Mouse (Mus musculus) embryonic facial prominence, embryonic 11.5 days (tissue): ENCODE measurements around the gene Usp29. TPM values are rescaled to one million over a fixed set of nuclear protein-coding genes. Genes with fewer than 3 reads are reported as not detected.
"Not testable (repeated sequence)": the region's sequence is repeated elsewhere in the genome, so short reads cannot be mapped to it uniquely, and the experiment has no call there.

Source experiments
- ATAC-seq: fragments of 200-750 bp; cut with Nextera tagmentation; replicated peaks from 2 replicates; pipeline ENCODE4 v1.8.0; 2017; ENCODE audit warnings: low read depth; ENCODE audit not compliant: insufficient number of reproducible peaks, low FRiP score, low TSS enrichment
- DNase-seq: peaks from one replicate; pipeline ENCODE4 v3.0.0-alpha.2; 2015; ENCODE audit warnings: low spot score
- H3K27ac ChIP-seq: fragments of 300-500 bp; sonication (generic); replicated peaks from 2 replicates; pipeline ENCODE4 v1.5.1; 2014; ENCODE audit warnings: mild to moderate bottlenecking, low read depth, low read length, control low read depth
- H3K27me3 ChIP-seq: fragments of 300-500 bp; sonication (generic); 2 replicates; pipeline ENCODE4 v1.6.1; 2014; ENCODE audit warnings: mild to moderate bottlenecking, low read length, moderate library complexity, mixed read lengths; ENCODE audit not compliant: control insufficient read depth, insufficient read depth
- H3K36me3 ChIP-seq: fragments of 300-500 bp; sonication (generic); replicated peaks from 2 replicates; pipeline ENCODE4 v1.6.1; 2014; ENCODE audit warnings: low read depth, mild to moderate bottlenecking, low read length, moderate library complexity, mixed read lengths; ENCODE audit not compliant: control insufficient read depth, insufficient read depth
- H3K4me1 ChIP-seq: fragments of 300-500 bp; sonication (generic); 2 replicates; pipeline ENCODE4 v1.6.1; 2014; ENCODE audit warnings: low read length, mixed read lengths; ENCODE audit not compliant: control insufficient read depth, insufficient read depth
- H3K4me2 ChIP-seq: fragments of 300-500 bp; sonication (generic); 2 replicates; pipeline ENCODE4 v1.6.1; 2014; ENCODE audit warnings: low read depth, mild to moderate bottlenecking, control low read depth, low read length, moderate library complexity
- H3K4me3 ChIP-seq: fragments of 300-500 bp; sonication (generic); 2 replicates; pipeline ENCODE4 v1.5.1; 2014; ENCODE audit warnings: low read depth, low read length, control low read depth
- H3K9ac ChIP-seq: fragments of 300-500 bp; sonication (generic); replicated peaks from 2 replicates; pipeline ENCODE4 v1.6.1; 2014; ENCODE audit warnings: mild to moderate bottlenecking, control low read depth, low read length
- H3K9me3 ChIP-seq: fragments of 300-500 bp; sonication (generic); replicated peaks from 2 replicates; pipeline ENCODE4 v1.6.1; 2016; ENCODE audit warnings: mild to moderate bottlenecking, low read length, inconsistent platforms, mixed read lengths; ENCODE audit not compliant: control insufficient read depth
- WGBS: fragments of 180-500 bp; shearing (Covaris S2); extraction: QIAGEN DNeasy Blood & Tissue Kit; methylation state at CpG from one replicate; pipeline ENCODE4 v1.1.7; 2014; 5-methylcytosine and 5-hydroxymethylcytosine counted together
- microRNA counts: library from miRNA; unstranded; fragments of <30 nt; microRNA quantifications from one replicate; lab custom pipeline; 2016
- microRNA-seq: library from miRNA; unstranded; fragments of <30 nt; microRNA quantifications from one replicate; pipeline ENCODE4, GENCODE M21; 2016; ENCODE audit warnings: borderline number of aligned reads
- polyA plus RNA-seq: library from polyadenylated mRNA; unstranded; fragments of >200 nt; fragmentation: Nextera tagmentation; extraction: Ambion mirVana; gene quantifications from 2 replicates; pipeline ENCODE4 v1.2.1, GENCODE M21; 2014

Usp29 gene
- polyA plus RNA-seq, 1 experiment from 2014 or later: 15.2 TPM

GRCm38 (mm10) chr7:6973566-6973965 lies 243.2 kb downstream of the Usp29 start:
- 91% methylated on average over 1 of the region's 1 CpGs for WGBS

GRCm38 (mm10) chr7:6976890-6977289 lies 246.5 kb downstream of the Usp29 start:
- no peak overlapping the region for H3K27ac ChIP-seq
- no peak for ATAC-seq
- H3K9me3 ChIP-seq: no peaks in the 10 kb centered on the region
- no peaks in the 10 kb centered on the region for H3K27me3 ChIP-seq
- no peaks in the 10 kb centered on the region for H3K4me1 ChIP-seq
- H3K4me3 ChIP-seq: no peak overlapping the region
- WGBS: 92% methylated on average over 19 of the region's 19 CpGs
- no peak overlapping the region for H3K4me2 ChIP-seq
- H3K36me3 ChIP-seq: no peaks in the 10 kb centered on the region
- no peak overlapping the region for H3K9ac ChIP-seq
- no peak for DNase-seq

More at GRCm38 (mm10) chr7:6973566-6973965, 243.2 kb downstream of the Usp29 start:
- H3K27ac ChIP-seq: no peak overlapping the region
- H3K4me3 ChIP-seq: no peak overlapping the region
- H3K4me2 ChIP-seq: no peak overlapping the region
- no peak overlapping the region for H3K9ac ChIP-seq
- H3K4me1 ChIP-seq: no peaks in the 10 kb centered on the region
- ATAC-seq: no peak
- H3K27me3 ChIP-seq: no peaks in the 10 kb centered on the region
- H3K9me3 ChIP-seq: no peaks in the 10 kb centered on the region
- no peak for DNase-seq
- H3K36me3 ChIP-seq: no peaks in the 10 kb centered on the region

GRCm38 (mm10) chr7:6995251-6995650 lies 264.9 kb downstream of the Usp29 start, which contains the start of gene Aurkc:
Gene Aurkc, plus strand, starts transcription at chr7:6995300.
- ATAC-seq, H3K9me3 ChIP-seq, H3K4me2 ChIP-seq, H3K4me1 ChIP-seq, H3K36me3 ChIP-seq, DNase-seq, H3K27me3 ChIP-seq, H3K9ac ChIP-seq, H3K4me3 ChIP-seq, H3K27ac ChIP-seq: not testable (repeated sequence)
- WGBS: 82% methylated on average over 11 of the region's 11 CpGs

- H3K9me3 ChIP-seq, H3K4me1 ChIP-seq, H3K4me2 ChIP-seq, H3K27ac ChIP-seq, H3K9ac ChIP-seq, DNase-seq, H3K4me3 ChIP-seq, ATAC-seq, H3K36me3 ChIP-seq, H3K27me3 ChIP-seq: not testable (repeated sequence)
- WGBS: 62% methylated on average over 3 of the region's 3 CpGs
These were observed 268.5 kb downstream of the Usp29 start for GRCm38 (mm10) chr7:6998914-6999313.

- H3K27ac ChIP-seq, DNase-seq, H3K9ac ChIP-seq, ATAC-seq, H3K36me3 ChIP-seq, H3K4me3 ChIP-seq, H3K9me3 ChIP-seq, H3K4me1 ChIP-seq, H3K27me3 ChIP-seq, H3K4me2 ChIP-seq: not testable (repeated sequence)
- 71% methylated on average over 5 of the region's 5 CpGs for WGBS
These were observed 275.1 kb downstream of the Usp29 start for GRCm38 (mm10) chr7:7005441-7005840.

MicroRNA genes within 50 kb of the gene (microRNA counts, 519-probe panel; counts per million panel counts)
- not detected for microRNA mmu-miR-3099 (lab: Ali Mortazavi, UCI)

Small RNA genes within 50 kb of the gene (microRNA-seq; reads per million reads assigned to microRNA genes)
- gene Mir3099: 83.7 reads per million, percentile 38 among the genes with 10 or more reads in this experiment

Other genes with a start within 250 kb of the Usp29 start
- not detected in 2 replicates for gene Olfr5, start 243.6 kb upstream of the Usp29 start, polyA plus RNA-seq
- gene Olfr1347, start 230.8 kb upstream of the Usp29 start, polyA plus RNA-seq: not detected in 2 replicates
- not detected in 2 replicates for gene Olfr1348, start 221.8 kb upstream of the Usp29 start, polyA plus RNA-seq
- not detected in 2 replicates for gene Olfr1349, start 207.6 kb upstream of the Usp29 start, polyA plus RNA-seq
- not detected in 2 replicates for gene Olfr1350, start 165.7 kb upstream of the Usp29 start, polyA plus RNA-seq
- gene Zim1, start 34.1 kb upstream of the Usp29 start, polyA plus RNA-seq: 2.8 and 2.9 TPM in 2 replicates
- 200 and 207 TPM in 2 replicates for gene Peg3, start 147 bp upstream of the Usp29 start, polyA plus RNA-seq